Comparison of ENCODE assay signal across 21 mouse cellular contexts in the genomic region with DNA sequence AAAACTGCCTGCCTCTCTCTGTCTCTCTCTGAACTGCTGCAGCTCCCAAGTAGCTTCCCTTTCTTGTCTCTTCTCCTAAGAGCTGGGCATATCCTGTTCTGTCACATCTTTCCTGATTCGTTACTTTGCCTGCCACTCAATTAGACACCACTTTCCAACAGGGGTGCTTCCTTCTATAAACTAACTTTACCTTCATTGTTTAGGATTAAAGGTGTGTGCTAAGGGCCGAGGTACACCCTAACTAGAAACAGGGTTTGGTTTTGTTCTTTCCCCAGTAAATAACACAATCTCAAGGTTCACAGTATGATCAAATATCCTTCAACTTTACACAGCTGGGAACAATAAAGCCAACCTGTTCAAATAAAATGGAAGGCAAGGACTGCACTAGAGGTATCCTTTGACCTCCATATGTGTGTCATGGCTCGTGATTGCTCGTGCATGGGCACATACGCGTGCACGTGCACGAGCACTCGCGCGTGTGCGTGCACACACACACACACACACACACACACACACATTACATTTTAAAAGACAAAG. TPM values are rescaled to one million over a fixed set of nuclear protein-coding genes. Genes with fewer than 3 reads are reported as not detected.
"Had no signal": no experiment of that assay in that cellular context is flagged by ENCODE, and none has a peak within 500 bp of the region (broad histone marks: within the 10 kb centered on the region; RNA-seq: fewer than 3 reads in every experiment).

No protein-coding gene starts in this region.

- H3K9me3 ChIP-seq: limb, embryonic 12.5 days; liver, embryonic 13.5 days; neural tube, embryonic 15.5 days had no signal

- H3K4me1 ChIP-seq: limb, embryonic 12.5 days had no signal

- ATAC-seq: liver, postnatal 0 days had no signal

- DNase-seq: kidney, adult 9 months; kidney, postnatal 36 days; liver; liver, embryonic 13.5 days; liver, postnatal 0 days; midbrain, embryonic 14.5 days; right cerebral cortex, adult 18-20 months; right cerebral cortex, postnatal 25 days; spleen, adult 18-20 months; thymus, postnatal 4 days had no signal

- H3K27ac ChIP-seq: kidney, postnatal 0 days; left cerebral cortex, adult 2 months; limb, embryonic 12.5 days; liver, embryonic 13.5 days; neural tube, embryonic 15.5 days had no signal

- H3K4me3 ChIP-seq: left cerebral cortex, adult 2 months; limb, embryonic 12.5 days; liver, embryonic 13.5 days; myocyte; neural tube, embryonic 15.5 days had no signal

- H3K36me3 ChIP-seq: limb, embryonic 12.5 days; liver, embryonic 13.5 days; neural tube, embryonic 15.5 days had no signal

- H3K27me3 ChIP-seq: limb, embryonic 12.5 days; neural tube, embryonic 15.5 days had no signal

- H3K9ac ChIP-seq: limb, embryonic 12.5 days; liver, embryonic 13.5 days; liver, postnatal 0 days; neural tube, embryonic 15.5 days had no signal

- H3K4me2 ChIP-seq: limb, embryonic 12.5 days; liver, embryonic 13.5 days; neural tube, embryonic 15.5 days had no signal

RNA-seq across cellular contexts. Expression of a gene that starts 4.9 kb away (rescaled TPM):
- total RNA-seq: megakaryocyte-erythroid progenitor cell, adult 5-6 weeks had no signal

RNA-seq across cellular contexts. Expression of a gene that starts 8.2 kb away (rescaled TPM):
- total RNA-seq: layer of hippocampus, postnatal 25 days; left cerebral cortex, adult 2 months; left cerebral cortex, postnatal 14 days had no signal
- polyA plus RNA-seq: myocyte had no signal

RNA-seq across cellular contexts. Expression of a gene that starts 49.0 kb away (rescaled TPM):
- total RNA-seq: layer of hippocampus, postnatal 25 days; left cerebral cortex, adult 2 months; left cerebral cortex, postnatal 14 days; megakaryocyte-erythroid progenitor cell, adult 5-6 weeks had no signal
- polyA plus RNA-seq: kidney, postnatal 0 days; limb, embryonic 12.5 days; liver, embryonic 13.5 days; liver, postnatal 0 days; lung, embryonic 16.5 days; midbrain, embryonic 14.5 days; myocyte; neural tube, embryonic 11.5 days; neural tube, embryonic 15.5 days; stomach, embryonic 14.5 days had no signal
